Mouse (Mus musculus): ENCODE measurements around the gene Brpf3.

- no peak for TF ChIP-seq CTCF (IDR thresholded peaks at IDR 0.05; ENCODE audit: low read depth, low read length)
- no peak for TF ChIP-seq GATA1 (IDR thresholded peaks at IDR 0.05; ENCODE audit: borderline replicate concordance, low read length)
- no peak for TF ChIP-seq POLR2AphosphoS5 (IDR thresholded peaks at IDR 0.05; ENCODE audit: insufficient replicate concordance, low read depth, low read length)
These were observed 40.1 kb upstream of the Brpf3 start for GRCm38 (mm10) chr17:28760736-28761312.
